Mouse (Mus musculus) spleen, adult 12 weeks (tissue): Measurements from ENCODE around the gene Glb1l2.

Source experiments
- DNase-seq: peaks from one replicate; pipeline ENCODE4 v3.0.0; 2022; ENCODE audit warnings: low spot score

The Glb1l2 gene

DNA sequence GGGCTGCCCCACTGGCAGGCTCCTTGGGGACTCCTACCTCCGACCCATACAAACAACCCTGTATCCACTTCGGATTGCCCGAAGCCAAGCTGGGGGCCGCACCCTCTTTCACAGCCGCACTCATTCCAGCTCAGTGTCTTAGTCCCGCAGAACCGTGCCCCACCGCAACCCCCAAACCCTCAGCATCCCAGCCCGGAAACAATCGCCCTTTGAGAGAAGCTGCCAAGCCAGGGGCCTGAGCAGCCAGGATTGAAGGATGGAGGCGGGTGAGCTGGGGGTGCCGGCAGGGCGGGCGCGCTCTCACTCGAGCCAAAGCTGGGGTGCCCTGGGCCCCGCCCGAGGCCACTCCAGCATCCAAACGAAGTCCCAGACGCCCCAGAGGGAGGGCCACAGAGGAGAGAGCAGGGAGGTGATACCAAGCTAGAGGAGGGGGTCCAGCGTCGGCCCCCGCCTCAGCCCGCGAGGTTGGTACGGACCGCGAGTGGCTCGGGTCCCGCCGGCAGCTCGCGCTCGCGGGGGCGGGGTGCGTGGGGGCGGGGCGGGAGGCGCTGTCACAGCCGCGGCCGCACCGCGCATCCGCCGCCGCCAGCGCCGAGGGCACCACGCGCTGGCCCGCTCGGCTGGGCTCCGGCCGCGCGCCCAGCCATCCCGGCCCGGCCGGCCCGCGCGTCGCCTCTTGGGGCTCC lies 72.9 kb downstream of the Glb1l2 start, which contains the start of gene B3gat1:
Gene B3gat1 (plus strand): TSS at position 523 of the 686 bp plus-strand sequence.
- no peak for DNase-seq

- DNase-seq = no peak
Measured at GRCm38 (mm10) chr9:26728556-26728955, 77.7 kb downstream of the Glb1l2 start.

DNA sequence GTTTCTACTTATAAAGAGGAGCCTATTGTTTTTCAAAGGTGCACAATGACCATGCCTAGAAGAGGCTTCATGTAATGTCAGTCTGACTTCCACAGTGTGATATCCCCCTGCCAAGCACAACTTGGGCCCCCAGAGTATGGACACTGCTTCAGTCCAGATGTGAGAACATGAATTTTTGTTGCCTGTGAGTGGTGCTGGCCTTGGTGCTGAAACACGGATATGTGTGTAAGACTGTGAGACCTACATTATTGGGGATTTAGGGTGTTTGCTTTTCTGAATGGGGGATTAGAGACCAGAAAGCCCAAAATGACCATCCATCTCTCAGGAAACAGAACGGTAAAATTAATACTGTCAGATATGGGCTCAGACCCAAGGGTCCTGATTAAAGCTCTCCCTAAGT lies 78.8 kb downstream of the Glb1l2 start:
- DNase-seq = no peak

- DNase-seq = no peak
Measured at GRCm38 (mm10) chr9:26725709-26726108, 80.6 kb downstream of the Glb1l2 start.

DNA sequence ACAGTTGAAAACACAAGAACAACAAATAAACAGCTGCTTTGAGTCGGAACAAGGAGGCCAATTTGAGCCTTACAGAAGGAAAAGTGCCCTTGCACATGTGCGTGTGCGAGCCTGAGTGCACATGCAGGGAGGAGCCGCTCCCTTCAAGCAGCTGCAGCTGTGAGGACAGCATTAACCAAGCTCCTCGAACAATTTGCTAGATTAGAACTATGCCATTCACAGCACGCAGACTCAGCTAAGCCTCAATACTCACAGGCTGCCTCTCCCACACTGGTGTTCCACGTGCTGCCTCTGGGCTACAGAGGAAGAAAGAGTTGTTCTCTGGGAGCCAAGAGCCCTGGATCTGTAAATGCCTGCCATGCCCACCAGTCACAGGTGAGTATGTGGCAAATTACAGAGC lies 84.5 kb downstream of the Glb1l2 start:
- DNase-seq = no peak

- no peak for DNase-seq
Measured at GRCm38 (mm10) chr9:26718388-26718787, 87.9 kb downstream of the Glb1l2 start.
